Mouse (Mus musculus): ENCODE data around the gene Rnase2b. TPM values are rescaled to one million over a fixed set of nuclear protein-coding genes. Genes with fewer than 3 reads are reported as not detected.
"Not testable (repeated sequence)": the region's sequence is repeated elsewhere in the genome, so short reads cannot be mapped to it uniquely, and the experiment has no call there.

Rnase2b gene
- polyA plus RNA-seq, 1 experiment = not detected

DNA sequence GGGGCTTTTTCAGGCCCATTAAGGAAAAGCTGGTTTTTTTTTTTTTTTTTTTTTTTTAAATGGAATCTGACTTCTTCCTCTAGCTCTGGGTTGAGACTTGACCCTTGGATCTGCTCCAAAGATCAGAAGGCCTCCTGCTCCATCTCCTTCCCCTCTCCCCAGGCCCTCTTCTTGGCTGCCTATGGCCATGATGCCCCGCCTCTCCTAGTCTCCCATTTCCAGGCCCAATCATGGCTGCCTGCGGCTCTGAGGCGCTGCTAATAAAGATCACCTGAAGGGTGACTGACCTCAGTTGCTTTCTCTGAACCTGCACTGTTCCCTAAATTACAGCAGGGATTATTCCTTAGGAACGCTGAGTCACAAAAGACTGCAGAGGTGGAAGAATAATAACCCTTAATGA is 11.8 kb downstream of the Rnase2b start:
- Histone ChIP-seq H3K4me3 (ENCODE audit: insufficient read depth, low read length) (no peak overlapping the region), H3K4me1 (ENCODE audit: control insufficient read depth, insufficient read depth, low read length) (no peaks in the 10 kb centered on the region), H3K27ac (ENCODE audit: insufficient read depth, low read length) (no peak overlapping the region)
- TF ChIP-seq POLR2A (IDR thresholded peaks at IDR 0.05; ENCODE audit: extremely low read depth, insufficient read depth, low read length) (no peak), CTCF (IDR thresholded peaks at IDR 0.05; ENCODE audit: extremely low read depth, insufficient read depth, low read length) (no peak)

- H3K4me3 ChIP-seq (ENCODE audit: insufficient read depth, low read length); H3K4me1 ChIP-seq (ENCODE audit: control insufficient read depth, insufficient read depth, low read length); H3K27ac ChIP-seq (ENCODE audit: insufficient read depth, low read length): not testable (repeated sequence)
Observed at GRCm38 (mm10) chr14:51181051-51181450, 19.0 kb downstream of the Rnase2b start.

- no peak overlapping the region for H3K4me3 ChIP-seq (ENCODE audit: insufficient read depth, low read length)
- no peak overlapping the region for H3K27ac ChIP-seq (ENCODE audit: insufficient read depth, low read length)
- no peaks in the 10 kb centered on the region for H3K4me1 ChIP-seq (ENCODE audit: control insufficient read depth, insufficient read depth, low read length)
- TF ChIP-seq CTCF (IDR thresholded peaks at IDR 0.05; ENCODE audit: extremely low read depth, insufficient read depth, low read length) (no peak), POLR2A (IDR thresholded peaks at IDR 0.05; ENCODE audit: extremely low read depth, insufficient read depth, low read length) (no peak)
Observed at GRCm38 (mm10) chr14:51195681-51196080, 33.6 kb downstream of the Rnase2b start.

DNA sequence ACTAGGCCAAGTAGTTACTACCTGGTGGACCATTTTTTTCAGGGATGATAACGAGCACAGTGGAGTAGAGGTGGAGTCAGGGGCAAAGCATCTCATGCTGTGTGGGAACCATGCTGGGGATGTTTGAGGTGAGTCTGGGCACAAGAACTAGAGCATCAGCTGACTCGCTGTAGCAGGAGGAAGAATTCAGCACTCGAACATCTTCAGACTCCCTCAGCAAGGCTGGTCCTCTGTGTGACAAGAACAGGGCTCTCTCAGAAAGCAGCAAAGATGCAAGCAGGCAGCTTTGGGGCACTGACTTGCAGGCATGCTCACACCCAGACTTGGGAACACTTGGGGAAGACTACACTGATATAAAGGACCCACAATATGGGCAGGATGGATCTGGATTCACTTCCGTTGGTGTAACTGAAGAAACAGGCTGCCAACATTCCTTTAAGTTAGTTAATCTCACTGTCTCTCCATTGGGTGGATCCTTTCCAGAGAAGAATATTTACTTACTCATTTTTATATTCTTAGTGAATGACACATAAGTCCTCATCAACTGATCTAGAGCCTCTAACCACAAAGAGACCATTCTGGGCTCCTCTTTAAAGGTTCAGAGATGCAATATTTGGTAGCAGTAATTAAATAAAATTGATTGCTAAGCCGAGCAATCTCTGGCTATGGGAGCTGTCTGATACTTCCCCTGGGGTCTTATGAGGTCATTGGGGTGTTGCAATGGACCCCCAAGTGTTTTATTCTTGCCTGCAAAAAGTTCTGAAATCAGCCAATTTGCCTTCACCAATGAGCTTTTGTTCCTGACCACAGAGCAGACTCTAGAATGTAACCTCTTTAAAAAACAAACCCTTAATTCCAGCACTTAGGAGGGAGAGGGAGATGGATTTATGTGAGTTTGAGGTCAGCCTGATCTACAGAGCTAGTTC is 37.3 kb downstream of the Rnase2b start, which contains the start of gene Ang2:
Gene Ang2 (minus strand): TSS at position 51 of the 926 bp plus-strand sequence.
- TF ChIP-seq CTCF (IDR thresholded peaks at IDR 0.05; ENCODE audit: extremely low read depth, insufficient read depth, low read length) (no peak), POLR2A (IDR thresholded peaks at IDR 0.05; ENCODE audit: extremely low read depth, insufficient read depth, low read length) (no peak)
- Histone ChIP-seq H3K4me1 (ENCODE audit: control insufficient read depth, insufficient read depth, low read length) (no peaks in the 10 kb centered on the region), H3K4me3 (ENCODE audit: insufficient read depth, low read length) (no peak within 1 kb of the TSS), H3K27ac (ENCODE audit: insufficient read depth, low read length) (no peak within 1 kb of the TSS)

GRCm38 (mm10) chr14:51200054-51200453 is 38.0 kb downstream of the Rnase2b start:
- Histone ChIP-seq H3K4me1 (ENCODE audit: control insufficient read depth, insufficient read depth, low read length) (no peaks in the 10 kb centered on the region), H3K27ac (ENCODE audit: insufficient read depth, low read length) (no peak overlapping the region), H3K4me3 (ENCODE audit: insufficient read depth, low read length) (no peak overlapping the region)
- TF ChIP-seq CTCF (IDR thresholded peaks at IDR 0.05; ENCODE audit: extremely low read depth, insufficient read depth, low read length) = no peak
- TF ChIP-seq POLR2A (IDR thresholded peaks at IDR 0.05; ENCODE audit: extremely low read depth, insufficient read depth, low read length) = no peak

GRCm38 (mm10) chr14:51200466-51200865 is 38.4 kb downstream of the Rnase2b start:
- Histone ChIP-seq H3K4me1 (ENCODE audit: control insufficient read depth, insufficient read depth, low read length) (no peaks in the 10 kb centered on the region), H3K27ac (ENCODE audit: insufficient read depth, low read length) (no peak overlapping the region), H3K4me3 (ENCODE audit: insufficient read depth, low read length) (no peak overlapping the region)
- TF ChIP-seq CTCF (IDR thresholded peaks at IDR 0.05; ENCODE audit: extremely low read depth, insufficient read depth, low read length) = no peak

DNA sequence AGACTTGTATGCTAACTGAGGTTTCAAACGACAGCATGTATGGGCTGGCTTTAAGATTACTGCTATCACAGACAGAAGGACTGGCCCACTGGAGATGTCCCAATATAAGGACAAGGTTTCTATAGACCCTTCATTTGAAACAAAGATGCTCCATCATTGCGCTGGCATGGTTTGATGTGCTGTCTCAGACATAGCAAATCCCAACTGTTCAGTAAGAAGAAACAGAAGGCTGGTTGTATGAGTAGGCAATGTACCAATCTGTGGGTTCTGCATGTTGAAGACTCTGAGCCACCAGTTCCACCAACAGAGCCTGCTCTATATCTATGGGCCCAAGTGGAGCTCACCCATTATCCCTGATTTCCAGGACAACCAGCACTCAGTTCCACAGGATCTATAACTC is 41.1 kb downstream of the Rnase2b start, which contains the start of gene Ear14:
Gene Ear14 (plus strand): TSS at position 277 of the 400 bp plus-strand sequence.
- H3K4me3 ChIP-seq (ENCODE audit: insufficient read depth, low read length) = no peak within 1 kb of the TSS
- TF ChIP-seq POLR2A (IDR thresholded peaks at IDR 0.05; ENCODE audit: extremely low read depth, insufficient read depth, low read length) (no peak), CTCF (IDR thresholded peaks at IDR 0.05; ENCODE audit: extremely low read depth, insufficient read depth, low read length) (no peak)
- no peak within 1 kb of the TSS for H3K27ac ChIP-seq (ENCODE audit: insufficient read depth, low read length)
- H3K4me1 ChIP-seq (ENCODE audit: control insufficient read depth, insufficient read depth, low read length) = no peaks in the 10 kb centered on the region

Other genes with a start within 250 kb of the Rnase2b start
- gene Osgep, start 237.4 kb upstream of the Rnase2b start, polyA plus RNA-seq (2012; rRNA removed) = 61.2 and 62.6 TPM in 2 replicates
- 57.6 and 62.4 TPM in 2 replicates for gene Apex1, start 237.3 kb upstream of the Rnase2b start, polyA plus RNA-seq (2012; rRNA removed)
- gene Pip4p1, start 231.4 kb upstream of the Rnase2b start, polyA plus RNA-seq (2012; rRNA removed) = 169 and 177 TPM in 2 replicates
- 29.3 and 31.3 TPM in 2 replicates for gene Pnp, start 231.2 kb upstream of the Rnase2b start, polyA plus RNA-seq (2012; rRNA removed)
- gene Gm49342, start 217.7 kb upstream of the Rnase2b start, polyA plus RNA-seq (2012; rRNA removed) = 24.8 and 28.5 TPM in 2 replicates
- gene Pnp2, start 206.3 kb upstream of the Rnase2b start, polyA plus RNA-seq (2012; rRNA removed) = 0.87 and 1.4 TPM in 2 replicates
- gene Rnase10, start 154.5 kb upstream of the Rnase2b start, polyA plus RNA-seq (2012; rRNA removed) = 0.08 and 0.19 TPM in 2 replicates
- 0.08 TPM in 1 of 2 replicates, not detected in the other for gene Rnase9, start 120.4 kb upstream of the Rnase2b start, polyA plus RNA-seq (2012; rRNA removed)
- gene Rnase11, start 112.1 kb upstream of the Rnase2b start, polyA plus RNA-seq (2012; rRNA removed) = not detected in 2 replicates
- 0.30 TPM in 1 of 2 replicates, not detected in the other for gene Rnase12, start 104.6 kb upstream of the Rnase2b start, polyA plus RNA-seq (2012; rRNA removed)
- not detected in 2 replicates for gene Olfr750, start 87.8 kb upstream of the Rnase2b start, polyA plus RNA-seq (2012; rRNA removed)
- 31.6 and 34.1 TPM in 2 replicates for gene Rnase4, start 71.2 kb upstream of the Rnase2b start, polyA plus RNA-seq (2012; rRNA removed)
- 6.9 and 8.1 TPM in 2 replicates for gene Ang, start 71.1 kb upstream of the Rnase2b start, polyA plus RNA-seq (2012; rRNA removed)
- not detected in 2 replicates for gene Eddm3b, start 47.8 kb upstream of the Rnase2b start, polyA plus RNA-seq (2012; rRNA removed)
- gene Rnase6, start 38.4 kb upstream of the Rnase2b start, polyA plus RNA-seq (2012; rRNA removed) = 0.50 and 0.68 TPM in 2 replicates
- gene Rnase1, start 15.5 kb upstream of the Rnase2b start, polyA plus RNA-seq (2012; rRNA removed) = 2.2 and 2.4 TPM in 2 replicates
- gene Ang2, start 36.9 kb downstream of the Rnase2b start, polyA plus RNA-seq (2012; rRNA removed) = not detected in 2 replicates
- not detected in 2 replicates for gene Ear14, start 41.1 kb downstream of the Rnase2b start, polyA plus RNA-seq (2012; rRNA removed)
- gene Rnase2a, start 93.9 kb downstream of the Rnase2b start, polyA plus RNA-seq (2012; rRNA removed) = not detected in 2 replicates
- not detected in 2 replicates for gene Gm7247, start 199.5 kb downstream of the Rnase2b start, polyA plus RNA-seq (2012; rRNA removed)
- not detected in 2 replicates for gene Vmn2r88, start 248.6 kb downstream of the Rnase2b start, polyA plus RNA-seq (2012; rRNA removed)